In genomic region chr10:77971709-77972553, GRCm38 (mm10) we compare ENCODE assay signal across 9 mouse cellular contexts. TPM values are rescaled to one million over a fixed set of nuclear protein-coding genes. Genes with fewer than 3 reads are reported as not detected.
A peak's percentile ranks its signal among the peaks of the same experiment; 100 is the strongest.
DNase-seq lines count a peak whose midpoint lies in the region; TF ChIP-seq lines count a peak whose summit lies in the region.
"Had no signal": no experiment of that assay in that cellular context is flagged by ENCODE, and none has a peak within 500 bp of the region (broad histone marks: within the 10 kb centered on the region; RNA-seq: fewer than 3 reads in every experiment).

No protein-coding gene starts in this region.

- H3K4me1 ChIP-seq in CH12.LX (ENCODE audit: control insufficient read depth in 1 of 2, insufficient read depth in 2 of 2), result peaks cover 9 to 12% of the 10 kb centered on the region in 2 experiments

- WGBS in macrophage (ENCODE audit: missing documents), result 50% methylated on average over 17 of the region's 17 CpGs

- H3K4me2 ChIP-seq in CH12.LX (ENCODE audit: insufficient read depth, low read depth, poor library complexity, severe bottlenecking), result no peak overlapping the region
- H3K4me2 ChIP-seq: embryonic facial prominence, embryonic 13.5 days had no signal

- H3K36me3 ChIP-seq in CH12.LX (replicated peaks in 1 of 2; ENCODE audit: control insufficient read depth in 1 of 2, insufficient read depth in 1 of 2, low read length in 1 of 2) (no peaks in the 10 kb centered on the region), macrophage (ENCODE audit: inconsistent target) (no peaks in the 10 kb centered on the region)
- H3K36me3 ChIP-seq: embryonic facial prominence, embryonic 13.5 days had no signal

- H3K9me3 ChIP-seq in CH12.LX (replicated peaks; ENCODE audit: low read length), result peaks cover 7% of the 10 kb centered on the region
- H3K9me3 ChIP-seq: embryonic facial prominence, embryonic 13.5 days had no signal

- peak in 1 of 2 experiments; percentile 60; a peak in 2 of 4 replicates for TF ChIP-seq CTCF in CH12.LX (conservative IDR thresholded peaks at IDR 0.05 in 1 of 2, IDR thresholded peaks at IDR 0.05 in 1 of 2; ENCODE audit: low read depth in 2 of 2, low read length in 2 of 2)

- in situ Hi-C loops in CH12.LX (cut with MboI; ENCODE audit: low pct_ligation_motif_present, low pct_unique_long_range_greater_than_20kb, low sequenced_read_pairs), result no loop called here

- no peak overlapping the region for H3K9ac ChIP-seq in CH12.LX (ENCODE audit: insufficient read depth, low read depth)
- H3K9ac ChIP-seq: embryonic facial prominence, embryonic 13.5 days had no signal

- H3K27ac ChIP-seq in CH12.LX (ENCODE audit: insufficient read depth, low read depth), result no peak overlapping the region
- H3K27ac ChIP-seq in macrophage, result peak overlapping the region; percentile 95
- H3K27ac ChIP-seq: embryonic facial prominence, embryonic 13.5 days had no signal

- dilution Hi-C loops in CH12.LX (cut with MboI; ENCODE audit: extremely low pct_ligation_motif_present, extremely low pct_unique_long_range_greater_than_20kb, low sequenced_read_pairs), result no loop called here

- TF ChIP-seq RAD21 in CH12.LX (IDR thresholded peaks at IDR 0.05; ENCODE audit: low read depth, low read length), result peak; percentile 31

- peaks cover 64% of the 10 kb centered on the region for H3K27me3 ChIP-seq in CH12.LX (replicated peaks)

- no peak overlapping the region for H3K4me3 ChIP-seq in CH12.LX (replicated peaks in 1 of 3; ENCODE audit: low read depth in 2 of 3, low read length in 2 of 3, poor library complexity in 1 of 3)
- H3K4me3 ChIP-seq in macrophage (ENCODE audit: inconsistent target), result no peak overlapping the region
- H3K4me3 ChIP-seq: embryonic facial prominence, embryonic 13.5 days had no signal

- no peak for TF ChIP-seq EP300 in CH12.LX (IDR thresholded peaks at IDR 0.05; ENCODE audit: low read length)

- H3K79me2 ChIP-seq in CH12.LX (replicated peaks; ENCODE audit: control insufficient read depth, extremely low read depth, insufficient read depth, poor library complexity, severe bottlenecking) (no peaks in the 10 kb centered on the region), macrophage (ENCODE audit: inconsistent target) (no peaks in the 10 kb centered on the region)

- no peak for TF ChIP-seq POLR2A in CH12.LX (IDR thresholded peaks at IDR 0.05; ENCODE audit: low read depth, low read length)

- DNase-seq in kidney, postnatal 4 days, result peak; percentile 53 to 61
- DNase-seq in kidney, postnatal 25 days, result no peak
- DNase-seq in CH12.LX (ENCODE audit: extremely low read depth), result peak; percentile 48
- peak; percentile 82 for DNase-seq in ZHBTc4 (ENCODE audit: low read depth, low spot score)
- DNase-seq in cerebellum, adult 18-20 months, result no peak
- no peak for DNase-seq in right cerebral cortex, postnatal 10 days (ENCODE audit: low spot score in 2 of 2)
- no peak for DNase-seq in kidney, adult 18-20 months

TF ChIP-seq in CH12.LX, 34 proteins besides CTCF, POLR2A, EP300 and RAD21:
- TF ChIP-seq MAFK (IDR thresholded peaks at IDR 0.05; ENCODE audit: insufficient replicate concordance, low read length), result no peak
- TF ChIP-seq HCFC1 (IDR thresholded peaks at IDR 0.05; ENCODE audit: low read depth, low read length), result no peak
- no peak for TF ChIP-seq ZC3H11A (IDR thresholded peaks at IDR 0.05; ENCODE audit: low read depth, low read length)
- TF ChIP-seq USF1 (IDR thresholded peaks at IDR 0.05; ENCODE audit: low read depth, low read length), result no peak
- no peak for TF ChIP-seq MYC (IDR thresholded peaks at IDR 0.05; ENCODE audit: low read depth, low read length)
- no peak for TF ChIP-seq UBTF (IDR thresholded peaks at IDR 0.05; ENCODE audit: low read depth, low read length)
- no peak for TF ChIP-seq GABPA (IDR thresholded peaks at IDR 0.05; ENCODE audit: insufficient replicate concordance, low read depth, low read length)
- TF ChIP-seq USF2 (conservative IDR thresholded peaks at IDR 0.05; ENCODE audit: low read depth, low read length), result no peak

RNA-seq across cellular contexts. Expression of gene Trpm2, which starts 1.6 kb away (rescaled TPM):
- total RNA-seq in CH12.LX (2012; rRNA removed) (0.25 and 0.34 TPM in 2 replicates), CH12.LX (2014; rRNA removed) (not detected in 2 replicates)
- polyA plus RNA-seq in CH12.LX (2012; ENCODE audit: insufficient read length, low read depth) (0.08 and 0.16 TPM in 2 replicates), macrophage (2018) (2.6 to 5.5 TPM (median 4.7 TPM) in 3 replicates)
- total RNA-seq in macrophage (2018; cell fraction: chromatin; rRNA removed), result 100 to 1,000 TPM in 8 of 26 experiments, 10 to 100 TPM in 17, 1 to 10 TPM in 1; 7.4 to 153 (median 58.0) TPM
- 10 to 100 TPM in 6 of 26 experiments, 1 to 10 TPM in 20; 2.9 to 18.3 (median 6.9) TPM for total RNA-seq in macrophage (2018; cell fraction: cytosol; rRNA removed)
- 10 to 100 TPM; 13.1 to 91.6 (median 37.6) TPM for total RNA-seq in macrophage (2018; cell fraction: nucleus; rRNA removed)

RNA-seq across cellular contexts. Expression of gene 1810043G02Rik, which starts 6.4 kb away (rescaled TPM):
- total RNA-seq in CH12.LX (2012; rRNA removed) (5.1 and 6.2 TPM in 2 replicates), CH12.LX (2014; rRNA removed) (3.3 and 4.1 TPM in 2 replicates)
- polyA plus RNA-seq in CH12.LX (2012; ENCODE audit: insufficient read length, low read depth) (3.3 and 4.3 TPM in 2 replicates), macrophage (2018) (9.8 to 15.6 TPM (median 10.6 TPM) in 3 replicates)
- 10 to 100 TPM in 16 of 26 experiments, 1 to 10 TPM in 10; 2.3 to 21.6 (median 12.4) TPM for total RNA-seq in macrophage (2018; cell fraction: chromatin; rRNA removed)
- 10 to 100 TPM in 23 of 26 experiments, 1 to 10 TPM in 3; 8.3 to 21.8 (median 14.4) TPM for total RNA-seq in macrophage (2018; cell fraction: cytosol; rRNA removed)
- 10 to 100 TPM in 16 of 26 experiments, 1 to 10 TPM in 10; 2.3 to 20.8 (median 12.9) TPM for total RNA-seq in macrophage (2018; cell fraction: nucleus; rRNA removed)

RNA-seq across cellular contexts. Expression of gene Pfkl, which starts 38.0 kb away (rescaled TPM):
- total RNA-seq in CH12.LX (2012; rRNA removed) (113 and 210 TPM in 2 replicates), CH12.LX (2014; rRNA removed) (125 and 159 TPM in 2 replicates)
- polyA plus RNA-seq in CH12.LX (2012; ENCODE audit: insufficient read length, low read depth) (95.9 and 106 TPM in 2 replicates), macrophage (2018) (12.8 to 25.9 TPM (median 18.5 TPM) in 3 replicates)
- 10 to 100 TPM; 14.9 to 75.9 (median 37.3) TPM for total RNA-seq in macrophage (2018; cell fraction: chromatin; rRNA removed)
- total RNA-seq in macrophage (2018; cell fraction: cytosol; rRNA removed), result 10 to 100 TPM in 25 of 26 experiments, 1 to 10 TPM in 1; 9.2 to 24.1 (median 16.9) TPM
- total RNA-seq in macrophage (2018; cell fraction: nucleus; rRNA removed), result 10 to 100 TPM in 25 of 26 experiments, 1 to 10 TPM in 1; 9.2 to 39.2 (median 20.7) TPM

Comparison
In these comparisons a context has a peak if more than half of its experiments do, and no peak if none do; other contexts are left out.
1. DNase-seq: peak in kidney, postnatal 4 days (2 of 2), CH12.LX (single experiment) and ZHBTc4 (single experiment); none in kidney, postnatal 25 days (0 of 2), cerebellum, adult 18-20 months (0 of 2), right cerebral cortex, postnatal 10 days (0 of 2) and kidney, adult 18-20 months (single experiment).